Mouse (Mus musculus): ENCODE results near the gene 2310033P09Rik. TPM values are rescaled to one million over a fixed set of nuclear protein-coding genes. Genes with fewer than 3 reads are reported as not detected.

Gene 2310033P09Rik
- polyA plus RNA-seq (2015; fragmentation: Nextera tagmentation; extraction: Ambion mirVana), result 24.3 and 27.7 TPM in 2 replicates

DNA sequence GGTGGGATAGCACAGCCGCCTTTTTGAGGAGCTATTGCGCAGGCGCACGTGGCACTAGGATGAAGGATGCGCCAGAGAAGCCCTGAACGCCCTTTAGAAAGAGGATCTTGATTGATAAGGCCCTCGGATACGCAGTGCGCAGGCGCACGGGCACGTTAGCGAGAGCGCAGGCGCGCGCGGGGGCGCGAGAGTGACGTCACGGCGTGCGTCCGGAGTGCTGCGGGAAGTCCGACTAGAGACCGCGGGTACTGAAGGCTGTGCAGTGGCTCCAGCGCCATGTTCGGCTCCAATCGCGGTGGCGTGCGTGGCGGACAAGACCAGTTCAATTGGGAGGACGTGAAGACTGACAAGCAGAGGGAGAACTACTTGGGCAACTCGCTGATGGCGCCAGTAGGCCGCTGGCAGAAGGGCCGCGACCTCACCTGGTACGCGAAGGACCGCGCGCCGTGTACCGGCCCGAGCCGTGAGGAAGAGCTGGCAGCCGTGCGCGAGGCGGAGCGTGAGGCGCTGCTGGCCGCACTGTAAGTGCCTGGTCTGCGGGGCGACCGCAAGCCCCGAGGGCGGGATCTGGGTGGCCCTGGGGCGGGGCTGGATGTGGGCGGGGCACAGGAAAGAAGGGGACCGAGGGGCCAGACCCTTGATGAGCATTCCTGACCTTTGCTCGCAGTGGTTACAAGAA, at the start of gene 2310033P09Rik:
TSS of gene 2310033P09Rik (plus strand) at position 169 of the 679 bp plus-strand sequence.
- Histone ChIP-seq H3K27ac (peak within 1 kb of the TSS; percentile 86), H3K9ac (peak within 1 kb of the TSS; percentile 75), H3K4me3 (peak within 1 kb of the TSS; percentile 86), H3K4me2 (peak within 1 kb of the TSS; percentile 90), H3K36me3 (replicated peaks) (peaks cover 19% of the 10 kb centered on the region; the same call in 1 of the 2 replicates), H3K9me3 (no peaks in the 10 kb centered on the region), H3K27me3 (replicated peaks) (no peaks in the 10 kb centered on the region), H3K4me1 (peaks cover 18% of the 10 kb centered on the region)
- under 1% methylated on average over 60 of the region's 67 CpGs for WGBS
- peak; percentile 90 for ATAC-seq (replicated peaks)

GRCm38 (mm10) chr11:59159099-59159498, 49.0 kb upstream of the 2310033P09Rik start:
- 0 out of 2 replicates have a peak, but pooled peaks cover 17% of the 10 kb centered on the region for H3K36me3 ChIP-seq (replicated peaks)
- H3K9me3 ChIP-seq, result no peaks in the 10 kb centered on the region
- H3K27me3 ChIP-seq (replicated peaks), result no peaks in the 10 kb centered on the region
- no peak for ATAC-seq (replicated peaks)
- no peak overlapping the region for H3K4me3 ChIP-seq
- H3K27ac ChIP-seq, result no peak overlapping the region
- peaks cover 15% of the 10 kb centered on the region for H3K4me1 ChIP-seq
- WGBS, result 91% methylated on average over 13 of the region's 13 CpGs
- no peak overlapping the region for H3K4me2 ChIP-seq
- H3K9ac ChIP-seq, result no peak overlapping the region

DNA sequence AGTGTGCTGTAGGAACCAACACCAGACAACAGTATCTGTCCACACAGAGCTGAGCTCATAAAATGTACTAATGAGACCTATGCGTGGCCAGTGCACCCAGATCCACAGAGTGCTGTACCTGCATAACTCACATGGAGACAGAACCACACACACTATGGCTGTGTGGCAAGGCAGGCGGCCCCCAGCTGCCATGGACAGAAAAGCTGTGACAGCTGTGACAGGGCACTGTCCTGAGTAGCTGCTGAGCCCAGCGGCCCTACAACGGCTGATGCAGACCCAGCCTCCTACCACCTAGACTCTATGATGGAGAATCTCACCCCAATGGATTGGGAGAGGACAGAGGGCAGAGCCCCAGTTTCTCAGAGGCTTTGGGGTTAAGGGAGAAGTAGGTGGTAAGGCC, 48.6 kb upstream of the 2310033P09Rik start:
- no peaks in the 10 kb centered on the region for H3K27me3 ChIP-seq (replicated peaks)
- peaks cover 19% of the 10 kb centered on the region for H3K4me1 ChIP-seq
- no peaks in the 10 kb centered on the region for H3K9me3 ChIP-seq
- 89% methylated on average over 4 of the region's 4 CpGs for WGBS
- H3K36me3 ChIP-seq (replicated peaks), result 0 out of 2 replicates have a peak, but pooled peaks cover 17% of the 10 kb centered on the region
- no peak overlapping the region for H3K9ac ChIP-seq
- no peak for ATAC-seq (replicated peaks)
- no peak overlapping the region for H3K4me3 ChIP-seq
- no peak overlapping the region for H3K27ac ChIP-seq
- no peak overlapping the region for H3K4me2 ChIP-seq

GRCm38 (mm10) chr11:59161398-59161797, 46.7 kb upstream of the 2310033P09Rik start:
- 81% methylated on average over 5 of the region's 5 CpGs for WGBS
- no peak overlapping the region for H3K4me2 ChIP-seq
- no peak for ATAC-seq (replicated peaks)
- 0 out of 2 replicates have a peak, but pooled peaks cover 11% of the 10 kb centered on the region for H3K36me3 ChIP-seq (replicated peaks)
- no peaks in the 10 kb centered on the region for H3K27me3 ChIP-seq (replicated peaks)
- H3K9ac ChIP-seq, result no peak overlapping the region
- H3K27ac ChIP-seq, result no peak overlapping the region
- peaks cover 19% of the 10 kb centered on the region for H3K4me1 ChIP-seq
- H3K4me3 ChIP-seq, result no peak overlapping the region
- H3K9me3 ChIP-seq, result no peaks in the 10 kb centered on the region

DNA sequence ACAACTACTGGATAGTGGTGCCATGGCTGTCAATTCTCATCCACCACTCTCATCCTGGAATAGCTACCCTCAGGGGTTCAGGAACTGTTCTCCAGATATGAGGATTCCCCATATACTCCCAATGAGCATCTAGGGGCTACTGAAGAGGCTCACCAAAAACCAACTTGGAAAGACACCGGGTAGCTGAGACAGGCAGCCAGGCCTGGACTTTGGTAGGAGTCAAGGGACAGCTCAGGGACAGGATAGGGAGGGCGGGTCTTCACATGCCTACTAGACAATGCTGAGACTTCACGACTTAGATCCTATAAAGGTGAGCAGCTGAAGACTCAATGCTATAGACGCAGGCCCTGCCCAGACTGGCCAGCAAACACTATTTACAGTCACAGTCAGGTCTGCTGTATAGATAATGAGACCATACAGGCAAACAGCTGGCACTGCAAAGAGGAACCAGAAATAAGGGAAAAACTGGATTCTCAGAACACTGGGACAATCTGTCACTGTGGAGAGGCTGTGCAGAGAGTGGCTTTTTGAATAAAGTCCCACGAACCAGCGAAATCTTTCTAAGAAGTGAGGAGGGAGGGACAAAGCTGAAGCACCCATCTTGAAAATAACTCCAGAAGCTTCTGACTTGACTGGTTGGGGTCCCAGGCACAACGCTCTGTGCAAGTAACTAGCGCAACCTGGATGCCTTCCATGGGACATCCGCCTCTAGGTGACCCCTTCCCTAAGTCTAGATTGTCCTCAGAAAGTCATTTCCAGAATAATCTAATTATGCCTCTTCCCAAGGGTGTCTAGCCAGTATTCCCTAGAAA, 45.5 kb upstream of the 2310033P09Rik start:
- 60% methylated on average over 9 of the region's 9 CpGs for WGBS
- Histone ChIP-seq H3K27me3 (replicated peaks) (no peaks in the 10 kb centered on the region), H3K27ac (peak overlapping the region; percentile 100), H3K9me3 (no peaks in the 10 kb centered on the region), H3K4me3 (peak overlapping the region; percentile 94), H3K4me2 (peak overlapping the region; percentile 75), H3K36me3 (replicated peaks) (0 out of 2 replicates have a peak, but pooled peaks cover 10% of the 10 kb centered on the region), H3K4me1 (peaks cover 19% of the 10 kb centered on the region), H3K9ac (peak overlapping the region; percentile 95)
- ATAC-seq (replicated peaks), result peak; percentile 1; the same call in 1 of the 2 replicates

DNA sequence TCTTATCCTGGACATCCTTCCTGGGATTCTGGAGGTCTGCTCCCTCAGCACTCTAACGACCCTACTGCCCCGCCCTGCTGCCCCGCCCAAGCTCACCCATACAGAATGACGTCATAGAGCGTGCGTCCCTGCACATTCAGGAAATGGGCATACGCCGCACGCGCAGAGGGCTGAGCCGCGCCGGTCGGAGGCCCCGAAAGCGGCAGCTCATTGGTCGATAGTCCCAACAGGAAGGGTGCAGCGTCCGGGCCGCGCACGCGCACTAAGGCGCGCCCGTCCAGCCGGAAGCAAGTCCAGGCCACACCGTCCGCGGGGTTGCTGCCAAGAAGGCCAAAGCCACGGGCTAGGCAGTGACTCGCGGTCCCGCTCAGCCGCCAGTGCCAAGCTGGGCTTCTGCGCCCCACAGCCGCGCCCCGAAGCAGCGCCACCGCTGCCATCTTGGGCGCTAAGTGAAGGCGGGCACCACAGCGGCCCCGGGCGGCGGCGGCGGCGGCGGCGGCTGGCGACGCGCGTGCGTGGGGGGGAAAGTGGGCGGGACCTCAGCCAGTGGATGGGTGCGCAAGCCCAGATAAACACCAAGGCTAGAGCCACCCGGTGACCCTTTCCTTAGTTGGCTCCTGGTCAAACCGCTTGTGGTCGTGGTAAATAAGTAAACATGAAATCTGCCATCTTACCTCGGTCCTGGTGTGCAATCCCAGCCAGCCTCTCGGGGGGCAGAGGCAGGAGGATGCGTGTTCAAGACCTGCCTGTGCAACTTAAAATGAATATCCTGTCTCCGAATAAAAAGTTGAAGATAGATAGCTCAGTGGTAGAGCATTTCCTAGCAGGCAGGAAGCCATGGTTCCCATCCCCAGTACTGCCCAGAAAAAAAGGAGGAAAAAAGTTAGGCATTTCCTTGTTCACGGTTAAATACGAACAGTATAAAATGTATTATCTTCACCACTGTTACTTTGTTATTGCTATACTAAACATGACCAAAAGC, 44.6 kb upstream of the 2310033P09Rik start, which contains the start of gene Iba57:
TSS of gene Iba57 (minus strand) at position 485 of the 982 bp plus-strand sequence.
- peak; percentile 99 for ATAC-seq (replicated peaks)
- peak within 1 kb of the TSS; percentile 95 for H3K9ac ChIP-seq
- H3K4me2 ChIP-seq, result peak within 1 kb of the TSS; percentile 75
- H3K36me3 ChIP-seq (replicated peaks), result 0 out of 2 replicates have a peak, but pooled peaks cover 1% of the 10 kb centered on the region
- WGBS, result 3% methylated on average over 68 of the region's 68 CpGs
- peaks cover 19% of the 10 kb centered on the region for H3K4me1 ChIP-seq
- H3K9me3 ChIP-seq, result no peaks in the 10 kb centered on the region
- H3K4me3 ChIP-seq, result peak within 1 kb of the TSS; percentile 94
- H3K27ac ChIP-seq, result peak within 1 kb of the TSS; percentile 100
- H3K27me3 ChIP-seq (replicated peaks), result no peaks in the 10 kb centered on the region

DNA sequence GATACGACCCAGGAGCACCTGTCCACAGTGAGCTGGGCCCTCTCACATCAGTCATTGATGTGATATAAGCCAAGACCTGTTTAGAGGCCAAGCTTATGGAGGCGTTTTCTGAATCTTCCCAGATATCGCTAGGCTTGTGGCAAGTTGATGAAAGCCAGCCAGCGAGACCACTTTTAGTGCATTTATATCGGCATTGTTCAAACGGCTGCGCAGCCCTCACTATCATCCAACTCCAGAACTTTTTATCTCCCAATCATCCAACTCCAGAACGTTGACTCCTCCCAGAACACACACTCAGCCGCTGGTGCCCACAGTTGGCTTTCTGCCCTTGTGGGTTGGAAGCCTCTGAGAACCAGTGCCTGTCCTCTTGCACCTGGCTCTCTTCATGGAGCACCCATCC, 43.7 kb upstream of the 2310033P09Rik start:
- Histone ChIP-seq H3K4me3 (no peak overlapping the region), H3K4me2 (peak overlapping the region; percentile 75), H3K27ac (peak overlapping the region; percentile 100), H3K9ac (no peak overlapping the region), H3K27me3 (replicated peaks) (no peaks in the 10 kb centered on the region), H3K4me1 (peaks cover 19% of the 10 kb centered on the region), H3K9me3 (no peaks in the 10 kb centered on the region), H3K36me3 (replicated peaks) (no peaks in the 10 kb centered on the region)
- 89% methylated on average over 9 of the region's 9 CpGs for WGBS
- no peak for ATAC-seq (replicated peaks)

DNA sequence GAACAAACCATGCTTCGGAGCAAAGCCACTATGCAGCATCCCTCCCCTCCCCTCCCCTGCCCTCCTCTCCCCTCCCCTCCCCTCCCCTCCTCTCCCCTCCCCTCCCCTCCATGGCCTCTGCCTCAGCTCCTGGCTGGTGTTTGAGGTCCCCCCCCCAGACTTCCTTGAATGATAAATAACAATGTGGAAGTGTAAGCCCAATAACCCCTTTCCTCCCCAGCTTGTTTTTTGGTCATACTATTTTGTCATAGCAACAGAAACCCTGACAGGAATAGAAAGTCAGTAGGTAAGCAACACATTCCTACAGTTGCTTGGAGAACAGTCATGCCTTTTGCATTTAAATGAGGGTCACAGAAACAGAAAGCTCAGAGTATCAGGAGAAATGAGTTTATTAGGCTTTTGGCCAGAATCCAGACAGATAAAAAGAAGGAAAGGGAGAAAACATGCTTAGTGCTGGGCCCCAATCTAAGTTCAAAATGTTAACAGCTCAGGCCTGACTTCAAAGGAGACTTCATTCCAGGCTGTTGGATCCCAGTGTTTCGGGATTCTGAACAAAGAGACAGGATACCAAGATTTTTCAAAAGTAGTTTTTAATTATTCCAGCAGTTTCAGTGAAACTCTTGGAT, 42.4 kb upstream of the 2310033P09Rik start:
- WGBS, result 36% methylated on average over 2 of the region's 2 CpGs
- no peaks in the 10 kb centered on the region for H3K27me3 ChIP-seq (replicated peaks)
- H3K36me3 ChIP-seq (replicated peaks), result no peaks in the 10 kb centered on the region
- ATAC-seq (replicated peaks), result no peak
- H3K4me2 ChIP-seq, result no peak overlapping the region
- no peak overlapping the region for H3K4me3 ChIP-seq
- H3K4me1 ChIP-seq, result peaks cover 19% of the 10 kb centered on the region
- no peaks in the 10 kb centered on the region for H3K9me3 ChIP-seq
- no peak overlapping the region for H3K27ac ChIP-seq
- no peak overlapping the region for H3K9ac ChIP-seq

DNA sequence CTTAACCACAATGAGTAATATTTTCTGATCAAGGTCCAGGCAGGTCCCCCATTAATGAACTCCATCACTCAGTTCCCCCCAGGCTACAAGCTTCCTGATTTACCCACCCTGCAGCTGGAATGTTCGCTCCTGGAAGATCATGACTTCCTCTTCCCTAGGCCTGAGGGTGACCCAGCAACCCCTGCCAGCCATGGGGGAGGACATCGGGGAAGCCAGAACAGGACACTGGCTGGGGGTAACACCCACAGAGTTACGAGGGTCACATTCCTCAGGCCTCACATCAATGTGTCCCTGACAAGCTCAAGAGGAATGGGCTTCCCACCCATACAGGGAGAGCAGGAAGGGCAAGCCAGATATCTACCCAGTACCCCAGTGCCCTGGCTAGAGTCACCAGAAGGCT, 38.3 kb upstream of the 2310033P09Rik start:
- Histone ChIP-seq H3K27ac (no peak overlapping the region), H3K27me3 (replicated peaks) (peaks cover 7% of the 10 kb centered on the region), H3K4me2 (no peak overlapping the region), H3K36me3 (replicated peaks) (no peaks in the 10 kb centered on the region), H3K9ac (no peak overlapping the region), H3K9me3 (no peaks in the 10 kb centered on the region), H3K4me1 (no peaks in the 10 kb centered on the region), H3K4me3 (no peak overlapping the region)
- no peak for ATAC-seq (replicated peaks)
- WGBS, result 84% methylated on average over 3 of the region's 3 CpGs

DNA sequence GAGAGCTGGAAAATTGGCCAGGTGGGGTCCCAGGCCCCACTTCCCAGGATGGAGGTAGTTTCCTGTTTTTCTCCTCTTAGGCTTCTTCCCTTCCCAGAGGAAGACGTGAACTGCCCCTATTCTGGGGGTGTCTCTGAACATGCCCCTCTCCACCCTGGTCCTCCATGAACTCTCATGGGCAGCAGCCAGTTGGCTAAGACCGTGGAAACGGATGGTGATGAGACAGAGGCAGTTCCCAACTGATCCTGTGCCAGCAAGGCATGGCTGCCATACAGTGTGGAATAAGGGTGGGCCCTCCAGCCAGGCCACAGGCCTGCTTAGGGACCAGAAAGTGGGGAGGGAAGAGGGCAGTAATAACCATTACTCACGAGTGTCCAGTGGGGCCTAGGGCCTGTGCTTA, 37.6 kb upstream of the 2310033P09Rik start:
- H3K9ac ChIP-seq, result no peak overlapping the region
- peaks cover 15% of the 10 kb centered on the region for H3K27me3 ChIP-seq (replicated peaks)
- H3K4me3 ChIP-seq, result no peak overlapping the region
- no peaks in the 10 kb centered on the region for H3K4me1 ChIP-seq
- no peak overlapping the region for H3K4me2 ChIP-seq
- H3K27ac ChIP-seq, result no peak overlapping the region
- ATAC-seq (replicated peaks), result no peak
- no peaks in the 10 kb centered on the region for H3K36me3 ChIP-seq (replicated peaks)
- 68% methylated on average over 4 of the region's 4 CpGs for WGBS
- no peaks in the 10 kb centered on the region for H3K9me3 ChIP-seq

DNA sequence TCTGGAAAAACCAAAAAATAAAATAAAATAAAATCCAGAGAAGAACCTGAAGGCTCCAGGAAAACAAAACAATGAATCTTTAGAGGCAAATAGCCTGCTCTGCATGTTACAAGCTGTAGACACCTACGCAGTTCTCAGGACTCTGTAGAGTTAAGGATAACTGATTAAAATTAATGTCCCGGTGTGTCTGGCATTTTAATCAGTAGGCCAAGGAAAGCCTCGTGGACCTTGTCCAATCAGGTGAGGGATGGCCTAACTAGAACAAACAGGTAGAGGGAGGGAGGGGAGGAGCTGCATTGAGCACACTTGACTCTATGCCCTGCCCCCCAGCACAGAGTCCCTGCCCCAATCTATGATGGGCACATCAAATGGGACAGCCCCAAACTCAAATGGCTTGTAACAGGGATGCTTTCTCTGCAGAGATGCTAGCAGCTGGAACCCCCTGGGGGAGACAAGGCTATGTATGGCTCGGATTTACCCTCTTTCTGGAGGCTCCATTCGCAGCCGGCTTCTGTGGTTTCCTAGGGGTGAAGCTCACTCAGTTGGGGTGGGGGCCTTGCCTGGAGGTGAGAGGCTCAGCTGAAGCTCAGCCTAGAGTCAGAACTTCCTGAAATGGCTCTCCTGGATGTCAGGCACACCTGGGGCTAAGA, 33.8 kb upstream of the 2310033P09Rik start:
- Histone ChIP-seq H3K9me3 (no peaks in the 10 kb centered on the region), H3K4me1 (no peaks in the 10 kb centered on the region), H3K27me3 (replicated peaks) (peaks cover 52% of the 10 kb centered on the region), H3K4me3 (no peak overlapping the region), H3K4me2 (no peak overlapping the region), H3K9ac (no peak overlapping the region), H3K36me3 (replicated peaks) (no peaks in the 10 kb centered on the region), H3K27ac (no peak overlapping the region)
- 46% methylated on average over 6 of the region's 6 CpGs for WGBS
- ATAC-seq (replicated peaks), result no peak
